Comparison of ENCODE assay signal across 28 mouse cellular contexts in the genomic region with DNA sequence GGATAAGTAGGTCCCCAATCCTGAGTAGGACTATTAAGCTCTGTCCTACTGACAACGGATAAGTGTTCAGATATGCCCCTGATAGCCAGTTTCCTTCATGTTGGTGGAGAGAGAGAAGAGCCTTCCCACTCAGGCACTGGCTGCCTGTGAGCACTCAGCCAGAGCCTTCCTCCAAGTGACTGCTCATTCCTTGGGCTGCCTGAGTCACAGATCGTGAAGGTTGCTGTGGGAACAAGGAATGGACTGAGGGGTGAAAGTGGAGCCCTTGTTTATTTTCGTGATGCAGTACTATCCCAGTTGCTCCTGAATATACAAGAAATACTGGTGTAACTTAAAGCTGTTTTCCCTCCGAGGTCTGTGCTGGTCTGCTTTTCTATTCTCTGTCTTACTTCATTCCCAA. TPM values are rescaled to one million over a fixed set of nuclear protein-coding genes. Genes with fewer than 3 reads are reported as not detected.
DNase-seq lines count a peak whose midpoint lies in the region; ATAC-seq lines count a peak whose summit lies in the region.
"Had no signal": no experiment of that assay in that cellular context is flagged by ENCODE, and none has a peak within 500 bp of the region (broad histone marks: within the 10 kb centered on the region; RNA-seq: fewer than 3 reads in every experiment).

No protein-coding gene starts in this region.

- peak; percentile 73; the same call in 1 of the 2 replicates for ATAC-seq in kidney, embryonic 16.5 days (ENCODE audit: low FRiP score, low TSS enrichment)
- ATAC-seq: activated CD4-positive, CD25-positive, alpha-beta regulatory T cell, adult 4 months; forebrain, embryonic 13.5 days; inflammation-experienced regulatory T-cells, adult 6 months had no signal

- peak; percentile 30 to 42 for DNase-seq in adrenal gland, adult (ENCODE audit: inconsistent age in 2 of 2, low spot score in 1 of 2)
- DNase-seq in adrenal gland, adult 8-10 months = no peak
- DNase-seq in kidney, postnatal 10 days = no peak
- DNase-seq in 3134 (ENCODE audit: extremely low read depth, insufficient read length, low spot score) = peak; percentile 26
- peak; percentile 53 for DNase-seq in fibroblast of lung, adult 2 months (ENCODE audit: low read depth)
- DNase-seq in left cerebral cortex, adult 9 months (ENCODE audit: low spot score in 2 of 2) = no peak
- DNase-seq: adrenal gland, postnatal 10 days; cerebellum, adult 8-10 months; cerebellum, postnatal 25 days; gastrocnemius, postnatal 10 days; heart, postnatal 10 days; kidney, adult 11 months; kidney, postnatal 4 days; liver; lung, adult 2 months; lung, postnatal 10 days; retina, postnatal 1 day; right cerebral cortex, postnatal 14 days had no signal

- 47% methylated on average over 4 of the region's 4 CpGs for WGBS in kidney, embryonic 16.5 days

- no peak overlapping the region for H3K4me2 ChIP-seq in kidney, embryonic 16.5 days (replicated peaks; ENCODE audit: low read depth, low read length)
- H3K4me2 ChIP-seq: forebrain, embryonic 13.5 days; heart, embryonic 13.5 days; hindbrain, embryonic 15.5 days; neural tube, embryonic 15.5 days had no signal

- peaks cover 20% of the 10 kb centered on the region for H3K4me1 ChIP-seq in kidney, embryonic 16.5 days (ENCODE audit: insufficient read depth, low read length)

- no peaks in the 10 kb centered on the region for H3K27me3 ChIP-seq in kidney, embryonic 16.5 days (ENCODE audit: insufficient read depth, low read length)
- H3K27me3 ChIP-seq: forebrain, embryonic 13.5 days; heart, embryonic 13.5 days; hindbrain, embryonic 15.5 days; neural tube, embryonic 15.5 days had no signal

- peak overlapping the region; percentile 28; the same call in 1 of the 2 replicates for H3K27ac ChIP-seq in kidney, embryonic 16.5 days (ENCODE audit: low read length)
- H3K27ac ChIP-seq: forebrain, embryonic 13.5 days; heart, embryonic 13.5 days; hindbrain, embryonic 10.5 days; hindbrain, embryonic 15.5 days; liver, embryonic 14.5 days; macrophage; neural tube, embryonic 15.5 days had no signal

- H3K36me3 ChIP-seq in kidney, embryonic 16.5 days (ENCODE audit: insufficient read depth, low read length) = peaks cover 13% of the 10 kb centered on the region; the same call in 1 of the 2 replicates

- H3K4me3 ChIP-seq in kidney, embryonic 16.5 days (ENCODE audit: low read length) = no peak overlapping the region
- H3K4me3 ChIP-seq: forebrain, embryonic 13.5 days; heart, embryonic 13.5 days; hindbrain, embryonic 10.5 days; hindbrain, embryonic 15.5 days; neural tube, embryonic 15.5 days had no signal

- H3K9me3 ChIP-seq in kidney, embryonic 16.5 days (ENCODE audit: low read length) = no peaks in the 10 kb centered on the region
- H3K9me3 ChIP-seq: forebrain, embryonic 13.5 days; heart, embryonic 13.5 days; hindbrain, embryonic 10.5 days; hindbrain, embryonic 15.5 days; neural tube, embryonic 15.5 days had no signal

- no peak overlapping the region for H3K9ac ChIP-seq in kidney, embryonic 16.5 days (replicated peaks; ENCODE audit: low read length)
- H3K9ac ChIP-seq: forebrain, embryonic 13.5 days; heart, embryonic 13.5 days; hindbrain, embryonic 15.5 days; liver, embryonic 14.5 days; neural tube, embryonic 15.5 days had no signal

RNA-seq across cellular contexts. Expression of gene Mrps27, which starts 54.8 kb away (rescaled TPM):
- 10 to 100 TPM; 46.5 to 49.1 (median 47.6) TPM for total RNA-seq in adrenal gland, adult 8-10 months (2022)
- polyA plus RNA-seq in kidney, embryonic 16.5 days (2015; fragmentation: Nextera tagmentation; extraction: Ambion mirVana) = 79.3 and 80.6 TPM in 2 replicates

RNA-seq across cellular contexts. Expression of gene Ptcd2, which starts 54.9 kb away (rescaled TPM):
- 10 to 100 TPM; 31.7 to 40.4 (median 35.0) TPM for total RNA-seq in adrenal gland, adult 8-10 months (2022)
- polyA plus RNA-seq in kidney, embryonic 16.5 days (2015; fragmentation: Nextera tagmentation; extraction: Ambion mirVana) = 56.1 and 56.6 TPM in 2 replicates

Comparison
In these comparisons a context has a peak if more than half of its experiments do, and no peak if none do; other contexts are left out.
1. DNase-seq: peak in adrenal gland, adult (2 of 2), 3134 (single experiment) and fibroblast of lung, adult 2 months (single experiment); none in adrenal gland, adult 8-10 months (single experiment), kidney, postnatal 10 days (single experiment) and left cerebral cortex, adult 9 months (0 of 2).